Mouse (Mus musculus) heart, embryonic 10.5 days (tissue): ENCODE data around the gene Rdh14. TPM values are rescaled to one million over a fixed set of nuclear protein-coding genes. Genes with fewer than 3 reads are reported as not detected.

ENCODE experiments used
- DNase-seq: peaks from one replicate; pipeline ENCODE4 v3.0.0-alpha.2; 2017; ENCODE audit warnings: low spot score
- H3K27ac ChIP-seq: fragments of 300-500 bp; sonication (generic); 2 replicates; pipeline ENCODE4 v1.5.1; 2016; ENCODE audit warnings: mild to moderate bottlenecking
- H3K27me3 ChIP-seq: fragments of 300-500 bp; sonication (generic); 2 replicates; pipeline ENCODE4 v1.6.1; 2016; ENCODE audit warnings: mild to moderate bottlenecking; ENCODE audit not compliant: poor library complexity, insufficient read depth, severe bottlenecking
- H3K36me3 ChIP-seq: fragments of 300-500 bp; sonication (generic); 2 replicates; pipeline ENCODE4 v1.6.1; 2016; ENCODE audit warnings: mild to moderate bottlenecking, moderate library complexity
- H3K4me1 ChIP-seq: fragments of 300-500 bp; sonication (generic); 2 replicates; pipeline ENCODE4 v1.6.1; 2016; ENCODE audit warnings: mild to moderate bottlenecking
- H3K4me3 ChIP-seq: fragments of 300-500 bp; sonication (generic); 2 replicates; pipeline ENCODE4 v1.5.1; 2016; ENCODE audit warnings: mild to moderate bottlenecking, moderate library complexity
- H3K9me3 ChIP-seq: fragments of 300-500 bp; sonication (generic); 2 replicates; pipeline ENCODE4 v1.6.1; 2016; ENCODE audit warnings: mild to moderate bottlenecking, moderate library complexity
- WGBS: fragments of 180-500 bp; shearing (Covaris S2); methylation state at CpG from one replicate; pipeline ENCODE4 v1.1.7; 2016; 5-methylcytosine and 5-hydroxymethylcytosine counted together
- polyA plus RNA-seq: library from polyadenylated mRNA; unstranded; fragments of >200 nt; fragmentation: Nextera tagmentation; extraction: Ambion mirVana; gene quantifications from 2 replicates; pipeline ENCODE4 v1.2.1, GENCODE M21; 2016

The Rdh14 gene
- polyA plus RNA-seq, 1 experiment from 2014 or later: 41.4 TPM

- Histone ChIP-seq H3K27me3 (no peaks in the 10 kb centered on the region; the same call in 1 of the 2 replicates), H3K4me3 (no peak overlapping the region), H3K27ac (no peak overlapping the region), H3K4me1 (no peaks in the 10 kb centered on the region), H3K36me3 (no peaks in the 10 kb centered on the region), H3K9me3 (no peaks in the 10 kb centered on the region)
- peak; percentile 81 for DNase-seq
- 36% methylated on average over 15 of the region's 15 CpGs for WGBS
Measured at GRCm38 (mm10) chr12:10438054-10439001, 47.8 kb downstream of the Rdh14 start.

- no peak overlapping the region for H3K27ac ChIP-seq
- no peaks in the 10 kb centered on the region for H3K4me1 ChIP-seq
- H3K36me3 ChIP-seq: no peaks in the 10 kb centered on the region
- whole genome bisulfite sequencing: 62% methylated on average over 14 of the region's 14 CpGs
- no peaks in the 10 kb centered on the region; the same call in 1 of the 2 replicates for H3K27me3 ChIP-seq
- H3K4me3 ChIP-seq: no peak overlapping the region
- H3K9me3 ChIP-seq: no peaks in the 10 kb centered on the region
- no peak for DNase-seq
Measured at GRCm38 (mm10) chr12:10439483-10440235, 49.1 kb downstream of the Rdh14 start.

Other genes with a start within 250 kb of the Rdh14 start
- 0.10 TPM in 1 of 2 replicates, not detected in the other for gene Nt5c1b, start 20.8 kb upstream of the Rdh14 start, polyA plus RNA-seq